Mouse (Mus musculus): Measurements from ENCODE around the gene Nipa2. TPM values are rescaled to one million over a fixed set of nuclear protein-coding genes. Genes with fewer than 3 reads are reported as not detected.

The Nipa2 gene
- total and polyA plus RNA-seq, 3 experiments, result 24.4 to 50.4 (median 45.2) TPM

GRCm38 (mm10) chr7:55905449-55905848, 56.8 kb downstream of the Nipa2 start:
- in situ Hi-C loops (cut with MboI; ENCODE audit: low pct_ligation_motif_present, low pct_unique_long_range_greater_than_20kb, low sequenced_read_pairs) (no loop called here), dilution Hi-C loops (cut with MboI; ENCODE audit: extremely low pct_ligation_motif_present, extremely low pct_unique_long_range_greater_than_20kb, low sequenced_read_pairs) (no loop called here)
- no peaks in the 10 kb centered on the region for H3K9me3 ChIP-seq (replicated peaks; ENCODE audit: low read length)
- H3K27me3 ChIP-seq (replicated peaks), result no peaks in the 10 kb centered on the region
- no peak for DNase-seq (ENCODE audit: extremely low read depth)
- H3K36me3 ChIP-seq (replicated peaks in 1 of 2; ENCODE audit: control insufficient read depth in 1 of 2, insufficient read depth in 1 of 2, low read length in 1 of 2), result peaks cover 17 to 64% of the 10 kb centered on the region in 2 experiments
- H3K27ac ChIP-seq (ENCODE audit: insufficient read depth, low read depth), result no peak overlapping the region
- H3K4me1 ChIP-seq (ENCODE audit: control insufficient read depth in 1 of 2, insufficient read depth in 2 of 2), result peaks cover 0 to 6% of the 10 kb centered on the region in 2 experiments; a peak in 1 of 4 replicates
- H3K9ac ChIP-seq (ENCODE audit: insufficient read depth, low read depth), result no peak overlapping the region
- H3K4me3 ChIP-seq (replicated peaks in 1 of 3; ENCODE audit: low read depth in 2 of 3, low read length in 2 of 3, poor library complexity in 1 of 3), result no peak overlapping the region
- TF ChIP-seq JUN (IDR thresholded peaks at IDR 0.05; ENCODE audit: insufficient read depth, low read depth, low read length), result no peak
- no peak for TF ChIP-seq GABPA (IDR thresholded peaks at IDR 0.05; ENCODE audit: insufficient replicate concordance, low read depth, low read length)
- TF ChIP-seq EP300 (IDR thresholded peaks at IDR 0.05; ENCODE audit: low read length), result no peak
- peak in 1 of 2 experiments; percentile 59; a peak in 2 of 4 replicates for TF ChIP-seq CTCF (conservative IDR thresholded peaks at IDR 0.05 in 1 of 2, IDR thresholded peaks at IDR 0.05 in 1 of 2; ENCODE audit: low read depth in 2 of 2, low read length in 2 of 2)
- TF ChIP-seq BHLHE40 (IDR thresholded peaks at IDR 0.05; ENCODE audit: low read depth, low read length), result no peak
- TF ChIP-seq USF2 (conservative IDR thresholded peaks at IDR 0.05; ENCODE audit: low read depth, low read length), result no peak
- no peak for TF ChIP-seq ETS1 (conservative IDR thresholded peaks at IDR 0.05; ENCODE audit: low read depth, low read length)
- TF ChIP-seq IRF4 (IDR thresholded peaks at IDR 0.05; ENCODE audit: low read depth, low read length), result no peak
- H3K79me2 ChIP-seq (replicated peaks; ENCODE audit: control insufficient read depth, extremely low read depth, insufficient read depth, poor library complexity, severe bottlenecking), result no peaks in the 10 kb centered on the region
- H3K4me2 ChIP-seq (ENCODE audit: insufficient read depth, low read depth, poor library complexity, severe bottlenecking), result no peak overlapping the region

DNA sequence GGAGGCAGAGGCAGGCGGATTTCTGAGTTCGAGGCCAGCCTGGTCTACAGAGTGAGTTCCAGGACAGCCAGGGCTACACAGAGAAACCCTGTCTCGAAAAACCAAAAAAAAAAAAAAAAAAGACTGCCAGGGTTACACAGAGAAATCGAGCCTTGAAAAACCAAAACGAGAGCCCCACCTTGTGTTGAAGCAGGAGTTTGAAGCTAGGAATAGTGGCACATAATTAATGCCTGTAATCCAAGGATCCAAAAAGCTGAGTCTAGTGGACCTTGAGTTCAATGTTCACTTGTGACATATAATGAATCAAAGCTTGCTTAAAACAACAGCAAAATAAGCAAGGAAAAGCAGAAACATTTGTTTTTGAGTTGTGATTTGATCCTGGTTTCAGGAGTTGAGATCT, 58.5 kb downstream of the Nipa2 start:
- peaks cover 19 to 68% of the 10 kb centered on the region in 2 experiments for H3K36me3 ChIP-seq (replicated peaks in 1 of 2; ENCODE audit: control insufficient read depth in 1 of 2, insufficient read depth in 1 of 2, low read length in 1 of 2)

More for the DNA sequence above, 58.5 kb downstream of the Nipa2 start:
- TF ChIP-seq IRF4 (IDR thresholded peaks at IDR 0.05; ENCODE audit: low read depth, low read length), result no peak
- TF ChIP-seq SIN3A (IDR thresholded peaks at IDR 0.05; ENCODE audit: low read length), result no peak
- no peak for TF ChIP-seq E2F4 (IDR thresholded peaks at IDR 0.05; ENCODE audit: insufficient replicate concordance, low read depth, low read length)
- TF ChIP-seq ZKSCAN1 (IDR thresholded peaks at IDR 0.05; ENCODE audit: borderline replicate concordance, low read depth, low read length), result no peak
- no peak for TF ChIP-seq MXI1 (IDR thresholded peaks at IDR 0.05; ENCODE audit: low read depth, low read length)
- TF ChIP-seq HCFC1 (IDR thresholded peaks at IDR 0.05; ENCODE audit: low read depth, low read length), result no peak
- TF ChIP-seq USF2 (conservative IDR thresholded peaks at IDR 0.05; ENCODE audit: low read depth, low read length), result no peak
- TF ChIP-seq TBP (conservative IDR thresholded peaks at IDR 0.05; ENCODE audit: low read depth, low read length), result no peak
- no peak for TF ChIP-seq CHD2 (IDR thresholded peaks at IDR 0.05; ENCODE audit: low read length)
- no peak for TF ChIP-seq NELFE (IDR thresholded peaks at IDR 0.05; ENCODE audit: low read depth, low read length)
- TF ChIP-seq RAD21 (IDR thresholded peaks at IDR 0.05; ENCODE audit: low read depth, low read length), result no peak; the same call in 1 of the 2 replicates
- no peak for TF ChIP-seq KAT2A (IDR thresholded peaks at IDR 0.05; ENCODE audit: insufficient replicate concordance, low read length)
- TF ChIP-seq ELF1 (IDR thresholded peaks at IDR 0.05; ENCODE audit: low read depth, low read length), result no peak
- no peak for TF ChIP-seq SMC3 (IDR thresholded peaks at IDR 0.05; ENCODE audit: low read depth, low read length)
- no peak for TF ChIP-seq MAFK (IDR thresholded peaks at IDR 0.05; ENCODE audit: insufficient replicate concordance, low read length)
- TF ChIP-seq CHD1 (IDR thresholded peaks at IDR 0.05; ENCODE audit: low read depth, low read length), result no peak
- no peak for TF ChIP-seq ZC3H11A (IDR thresholded peaks at IDR 0.05; ENCODE audit: low read depth, low read length)
- Histone ChIP-seq H3K4me1 (ENCODE audit: control insufficient read depth in 1 of 2, insufficient read depth in 2 of 2) (no peaks in the 10 kb centered on the region), H3K4me2 (ENCODE audit: insufficient read depth, low read depth, poor library complexity, severe bottlenecking) (no peak overlapping the region), H3K79me2 (replicated peaks; ENCODE audit: control insufficient read depth, extremely low read depth, insufficient read depth, poor library complexity, severe bottlenecking) (no peaks in the 10 kb centered on the region), H3K9me3 (replicated peaks; ENCODE audit: low read length) (no peaks in the 10 kb centered on the region), H3K27me3 (replicated peaks) (no peaks in the 10 kb centered on the region), H3K27ac (ENCODE audit: insufficient read depth, low read depth) (no peak overlapping the region), H3K9ac (ENCODE audit: insufficient read depth, low read depth) (no peak overlapping the region), H3K4me3 (replicated peaks in 1 of 3; ENCODE audit: low read depth in 2 of 3, low read length in 2 of 3, poor library complexity in 1 of 3) (no peak overlapping the region)
- in situ Hi-C loops (cut with MboI; ENCODE audit: low pct_ligation_motif_present, low pct_unique_long_range_greater_than_20kb, low sequenced_read_pairs) (no loop called here), dilution Hi-C loops (cut with MboI; ENCODE audit: extremely low pct_ligation_motif_present, extremely low pct_unique_long_range_greater_than_20kb, low sequenced_read_pairs) (no loop called here)
- no peak for DNase-seq (ENCODE audit: extremely low read depth)
